Mouse (Mus musculus) lung, postnatal 0 days (tissue): ENCODE measurements around the gene Ubb.

Experiments
- CTCF ChIP-seq: IDR thresholded peaks from 2 replicates; pipeline ENCODE4 v1.5.1; 2016; ENCODE audit warnings: antibody characterized with exemption, mild to moderate bottlenecking
- EP300 ChIP-seq: IDR thresholded peaks from 2 replicates; pipeline ENCODE4 v1.6.1; 2016; ENCODE audit warnings: antibody characterized with exemption, mild to moderate bottlenecking, control low read depth

- no peak for TF ChIP-seq CTCF
- TF ChIP-seq EP300: no peak
These were observed 24.9 kb downstream of the Ubb start for GRCm38 (mm10) chr11:62575659-62576438.
